Mouse (Mus musculus) kidney, adult 2 months (tissue): ENCODE results near the gene Gpr37.

ENCODE experiments used
- CTCF ChIP-seq: fragments of 200-500 bp; conservative IDR thresholded peaks from 2 replicates; pipeline ENCODE4 v1.5.1; 2011; ENCODE audit warnings: low read depth, mild to moderate bottlenecking, control low read depth, low read length, moderate library complexity, mixed read lengths; ENCODE audit not compliant: insufficient read depth, insufficient read length
- POLR2A ChIP-seq: fragments of 200-500 bp; IDR thresholded peaks from one replicate; pipeline ENCODE4 v1.6.1; 2011; ENCODE audit warnings: low read depth, low read length, control low read depth

GRCm38 (mm10) chr6:25675111-25675510, 15.4 kb downstream of the Gpr37 start:
- no peak for TF ChIP-seq CTCF
- TF ChIP-seq POLR2A, result no peak
